Mouse (Mus musculus): ENCODE data around the gene Zfp30. TPM values are rescaled to one million over a fixed set of nuclear protein-coding genes. Genes with fewer than 3 reads are reported as not detected.
A peak's percentile ranks its signal among the peaks of the same experiment; 100 is the strongest.

Zfp30 gene
- total RNA-seq (2017): 0.39 TPM in 1 of 3 replicates, not detected in the others

- no peak for ATAC-seq (replicated peaks; ENCODE audit: insufficient number of reproducible peaks, low FRiP score, low TSS enrichment, poor library complexity, severe bottlenecking)
These were observed at the start of gene Zfp30 for GRCm38 (mm10) chr7:29783871-29784551. Gene Zfp30, plus strand, starts transcription at chr7:29783998.

GRCm38 (mm10) chr7:29742258-29742657, 41.5 kb upstream of the Zfp30 start:
- ATAC-seq (replicated peaks; ENCODE audit: insufficient number of reproducible peaks, low FRiP score, low TSS enrichment, poor library complexity, severe bottlenecking): no peak

- no peak for ATAC-seq (replicated peaks; ENCODE audit: insufficient number of reproducible peaks, low FRiP score, low TSS enrichment, poor library complexity, severe bottlenecking)
These were observed 23.3 kb upstream of the Zfp30 start for GRCm38 (mm10) chr7:29760476-29760875.

- no peak for ATAC-seq (replicated peaks; ENCODE audit: insufficient number of reproducible peaks, low FRiP score, low TSS enrichment, poor library complexity, severe bottlenecking)
These were observed 19.1 kb upstream of the Zfp30 start for GRCm38 (mm10) chr7:29764702-29765101.

- ATAC-seq (replicated peaks; ENCODE audit: insufficient number of reproducible peaks, low FRiP score, low TSS enrichment, poor library complexity, severe bottlenecking): peak; percentile 65
These were observed 16.6 kb upstream of the Zfp30 start for GRCm38 (mm10) chr7:29767058-29767686.

GRCm38 (mm10) chr7:29768090-29768900, 15.5 kb upstream of the Zfp30 start, which contains the start of gene Zfp84:
Gene Zfp84, plus strand, starts transcription at chr7:29768552.
- peak; percentile 94 for ATAC-seq (replicated peaks; ENCODE audit: insufficient number of reproducible peaks, low FRiP score, low TSS enrichment, poor library complexity, severe bottlenecking)

- no peak for ATAC-seq (replicated peaks; ENCODE audit: insufficient number of reproducible peaks, low FRiP score, low TSS enrichment, poor library complexity, severe bottlenecking)
These were observed 14.8 kb upstream of the Zfp30 start for GRCm38 (mm10) chr7:29768980-29769379.

GRCm38 (mm10) chr7:29773503-29773902, 10.3 kb upstream of the Zfp30 start:
- no peak for ATAC-seq (replicated peaks; ENCODE audit: insufficient number of reproducible peaks, low FRiP score, low TSS enrichment, poor library complexity, severe bottlenecking)

- ATAC-seq (replicated peaks; ENCODE audit: insufficient number of reproducible peaks, low FRiP score, low TSS enrichment, poor library complexity, severe bottlenecking): no peak
These were observed 9.4 kb upstream of the Zfp30 start for GRCm38 (mm10) chr7:29774371-29774770.

- ATAC-seq (replicated peaks; ENCODE audit: insufficient number of reproducible peaks, low FRiP score, low TSS enrichment, poor library complexity, severe bottlenecking): no peak
These were observed 7.2 kb upstream of the Zfp30 start for GRCm38 (mm10) chr7:29776568-29776967.

- ATAC-seq (replicated peaks; ENCODE audit: insufficient number of reproducible peaks, low FRiP score, low TSS enrichment, poor library complexity, severe bottlenecking): no peak
These were observed 6.4 kb upstream of the Zfp30 start for GRCm38 (mm10) chr7:29777372-29777771.

- ATAC-seq (replicated peaks; ENCODE audit: insufficient number of reproducible peaks, low FRiP score, low TSS enrichment, poor library complexity, severe bottlenecking): no peak
These were observed 1.2 kb downstream of the Zfp30 start for GRCm38 (mm10) chr7:29785023-29785422.

- ATAC-seq (replicated peaks; ENCODE audit: insufficient number of reproducible peaks, low FRiP score, low TSS enrichment, poor library complexity, severe bottlenecking): no peak
These were observed 2.1 kb downstream of the Zfp30 start for GRCm38 (mm10) chr7:29785888-29786287.

- no peak for ATAC-seq (replicated peaks; ENCODE audit: insufficient number of reproducible peaks, low FRiP score, low TSS enrichment, poor library complexity, severe bottlenecking)
These were observed 9.1 kb downstream of the Zfp30 start for GRCm38 (mm10) chr7:29792906-29793305.

- ATAC-seq (replicated peaks; ENCODE audit: insufficient number of reproducible peaks, low FRiP score, low TSS enrichment, poor library complexity, severe bottlenecking): no peak
These were observed 23.2 kb downstream of the Zfp30 start for GRCm38 (mm10) chr7:29807046-29807445.

- no peak for ATAC-seq (replicated peaks; ENCODE audit: insufficient number of reproducible peaks, low FRiP score, low TSS enrichment, poor library complexity, severe bottlenecking)
These were observed 28.4 kb downstream of the Zfp30 start for GRCm38 (mm10) chr7:29812244-29812643.

GRCm38 (mm10) chr7:29814381-29814780, 30.6 kb downstream of the Zfp30 start:
- ATAC-seq (replicated peaks; ENCODE audit: insufficient number of reproducible peaks, low FRiP score, low TSS enrichment, poor library complexity, severe bottlenecking): no peak

- no peak for ATAC-seq (replicated peaks; ENCODE audit: insufficient number of reproducible peaks, low FRiP score, low TSS enrichment, poor library complexity, severe bottlenecking)
These were observed 31.4 kb downstream of the Zfp30 start for GRCm38 (mm10) chr7:29815061-29815784.

GRCm38 (mm10) chr7:29815910-29816429, 32.2 kb downstream of the Zfp30 start, which contains the start of gene Zfp790:
Gene Zfp790, plus strand, starts transcription at chr7:29816114.
- ATAC-seq (replicated peaks; ENCODE audit: insufficient number of reproducible peaks, low FRiP score, low TSS enrichment, poor library complexity, severe bottlenecking): peak; percentile 97
